Mouse (Mus musculus) liver, embryonic 14.5 days (tissue): Measurements from ENCODE around the gene Macf1. TPM values are rescaled to one million over a fixed set of nuclear protein-coding genes. Genes with fewer than 3 reads are reported as not detected.

Experiments used
- ATAC-seq: fragments of 200-750 bp; cut with Nextera tagmentation; 2 replicates; pipeline ENCODE4 v1.8.0; 2017; ENCODE audit warnings: moderate number of reproducible peaks, mild to moderate bottlenecking, moderate library complexity; ENCODE audit not compliant: insufficient read depth
- DNase-seq, 3 experiments: peaks; one replicate each; pipeline ENCODE4 v3.0.0-alpha.2; 2012 to 2013; ENCODE audit warnings: low read depth in 3 of 3, low spot score in 3 of 3
- H3K27ac ChIP-seq: fragments of 300-500 bp; sonication (generic); 2 replicates; pipeline ENCODE4 v1.5.1; 2014; ENCODE audit warnings: moderate library complexity, mild to moderate bottlenecking, control low read depth, inconsistent platforms
- H3K27me3 ChIP-seq: fragments of 300-500 bp; sonication (generic); 2 replicates; pipeline ENCODE4 v1.6.1; 2014; ENCODE audit warnings: mild to moderate bottlenecking, low read length, moderate library complexity; ENCODE audit not compliant: control insufficient read depth, insufficient read depth
- H3K36me3 ChIP-seq: fragments of 300-500 bp; sonication (generic); replicated peaks from 2 replicates; pipeline ENCODE4 v1.6.1; 2014; ENCODE audit warnings: low read depth; ENCODE audit not compliant: control insufficient read depth, insufficient read depth
- H3K4me1 ChIP-seq, 2 experiments: fragments of 200-500 bp in 1 of 2; fragments of 300-500 bp in 1 of 2; sonication (generic) in 1 of 2; replicated peaks; 2 replicates each; pipeline ENCODE4 v1.6.1; 2012 to 2014; ENCODE audit warnings: antibody characterized with exemption in 1 of 2, inconsistent platforms in 1 of 2, low read length in 1 of 2; ENCODE audit not compliant: control insufficient read depth in 2 of 2, insufficient read depth in 2 of 2
- H3K4me2 ChIP-seq: fragments of 300-500 bp; sonication (generic); 2 replicates; pipeline ENCODE4 v1.6.1; 2014; ENCODE audit warnings: low read depth, mild to moderate bottlenecking, control low read depth, moderate library complexity
- H3K4me3 ChIP-seq, 2 experiments: fragments of 200-500 bp in 1 of 2; fragments of 300-500 bp in 1 of 2; sonication (generic) in 1 of 2; 2 replicates each; pipeline ENCODE4 v1.5.1; 2012 to 2014; ENCODE audit warnings: low read depth in 2 of 2, low read length in 2 of 2, mild to moderate bottlenecking in 2 of 2, control low read depth in 1 of 2, inconsistent platforms in 1 of 2, moderate library complexity in 1 of 2; ENCODE audit not compliant: insufficient read depth in 1 of 2
- H3K9ac ChIP-seq: fragments of 300-500 bp; sonication (generic); replicated peaks from 2 replicates; pipeline ENCODE4 v1.6.1; 2014; ENCODE audit warnings: mild to moderate bottlenecking, control low read depth, moderate library complexity
- H3K9me3 ChIP-seq: fragments of 300-500 bp; sonication (generic); 2 replicates; pipeline ENCODE4 v1.6.1; 2016; ENCODE audit warnings: low read length, mixed read lengths; ENCODE audit not compliant: control insufficient read depth
- CTCF ChIP-seq: IDR thresholded peaks from 2 replicates; pipeline ENCODE4 v1.5.1; 2016; ENCODE audit warnings: antibody characterized with exemption, low read depth, control low read depth
- EP300 ChIP-seq: IDR thresholded peaks from 2 replicates; pipeline ENCODE4 v1.6.1; 2016; ENCODE audit warnings: antibody characterized with exemption, low read depth
- WGBS: fragments of 180-500 bp; shearing (Covaris S2); extraction: QIAGEN DNeasy Blood & Tissue Kit; methylation state at CpG from one replicate; pipeline ENCODE4 v1.1.7; 2014; ENCODE audit not compliant: insufficient replicate concordance; 5-methylcytosine and 5-hydroxymethylcytosine counted together
- polyA plus RNA-seq, 2 experiments: library from polyadenylated mRNA; depleted of rRNA in 1 of 2; stranded (reverse) in 1 of 2; unstranded in 1 of 2; fragments of >200 nt; fragmentation: Nextera tagmentation in 1 of 2; extraction: Ambion mirVana in 1 of 2; gene quantifications; 2 replicates each; pipeline versions ENCODE4 v1.2.1 to v1.2.3; 2012 to 2014

Macf1 gene
- polyA plus RNA-seq, 2 experiments: 13.4 to 15.1 TPM

DNA sequence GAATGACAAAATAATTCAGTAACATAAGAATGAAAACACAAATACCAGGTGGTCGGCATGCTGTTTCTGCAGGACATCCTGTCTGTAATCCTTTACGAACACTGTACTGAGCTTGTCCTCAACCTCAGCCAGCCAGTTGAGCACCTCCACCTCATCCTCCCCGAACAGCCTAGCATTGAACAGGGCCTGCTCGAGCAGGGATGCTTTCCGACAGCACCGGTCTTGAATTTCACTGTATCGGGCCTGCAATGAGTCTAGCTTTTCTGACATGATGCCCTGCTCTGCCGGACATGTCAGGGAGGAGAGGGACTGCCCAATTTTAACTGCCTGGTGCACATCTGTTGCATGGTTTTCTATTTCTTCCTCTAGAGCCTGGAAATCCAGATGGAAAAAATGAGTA is 287.1 kb downstream of the Macf1 start:
- peaks cover 28% of the 10 kb centered on the region for H3K36me3 ChIP-seq
- ATAC-seq (no peak), DNase-seq (no peak)

DNA sequence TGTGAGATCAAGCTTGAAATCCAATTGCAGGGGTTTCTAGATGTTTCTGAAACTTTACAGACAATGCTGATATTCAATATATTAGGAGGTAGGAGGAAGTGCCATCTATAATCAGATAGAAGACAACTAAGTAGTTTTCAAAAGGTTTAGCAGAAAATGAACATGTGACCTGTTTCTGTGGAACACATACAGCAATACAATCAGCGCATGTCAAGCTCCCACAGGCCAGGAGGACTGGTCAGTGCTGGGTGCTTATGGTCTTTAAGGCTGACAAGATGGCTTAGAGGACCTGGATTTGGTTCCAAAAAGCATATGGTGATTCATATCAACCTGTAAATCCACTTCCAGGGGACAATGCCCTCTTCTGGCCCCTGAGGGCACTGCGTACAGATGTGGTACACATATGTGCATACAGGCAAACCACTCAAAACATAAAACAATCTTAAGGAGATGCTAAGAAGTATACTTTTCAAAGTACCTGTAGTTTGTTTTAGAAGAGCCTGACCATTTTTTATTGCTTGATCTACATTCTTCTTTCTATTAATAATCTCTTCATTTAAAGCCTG is 288.6 kb downstream of the Macf1 start:
- DNase-seq: no peak
- H3K4me3 ChIP-seq: no peak overlapping the region

More for the DNA sequence above, 287.1 kb downstream of the Macf1 start:
- Histone ChIP-seq H3K4me2 (no peak overlapping the region), H3K9me3 (no peaks in the 10 kb centered on the region), H3K27ac (no peak overlapping the region), H3K4me3 (no peak overlapping the region), H3K9ac (no peak overlapping the region), H3K27me3 (no peaks in the 10 kb centered on the region), H3K4me1 (no peaks in the 10 kb centered on the region)
- TF ChIP-seq CTCF (no peak), EP300 (no peak)
- WGBS: 86% methylated on average over 8 of the region's 8 CpGs

DNA sequence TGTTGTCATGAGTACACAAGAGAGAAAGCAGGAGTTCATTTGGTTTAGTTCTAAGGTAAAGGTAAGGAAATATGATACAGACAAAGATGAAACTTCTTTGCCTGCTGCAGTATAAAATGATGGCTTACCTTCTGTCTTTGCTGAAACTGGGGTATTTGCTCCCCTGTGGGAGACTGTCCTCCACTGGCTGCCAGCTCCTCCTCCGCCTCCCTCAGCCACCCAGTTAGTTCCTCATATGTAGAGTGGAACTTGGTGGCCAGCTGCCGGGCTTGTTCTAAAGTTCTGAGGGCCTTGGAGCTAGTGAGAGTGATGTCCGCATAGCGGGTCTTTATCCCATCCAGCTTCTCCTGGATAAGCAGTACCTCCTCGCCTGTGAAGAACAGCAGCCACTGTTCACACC is 289.3 kb downstream of the Macf1 start:
- DNase-seq (no peak), ATAC-seq (no peak)
- Histone ChIP-seq H3K27ac (no peak overlapping the region), H3K4me1 (no peaks in the 10 kb centered on the region), H3K4me3 (no peak overlapping the region), H3K4me2 (no peak overlapping the region), H3K9ac (no peak overlapping the region), H3K9me3 (no peaks in the 10 kb centered on the region), H3K27me3 (no peaks in the 10 kb centered on the region), H3K36me3 (peaks cover 28% of the 10 kb centered on the region)
- TF ChIP-seq CTCF (no peak), EP300 (no peak)
- WGBS: 73% methylated on average over 5 of the region's 5 CpGs

More for the DNA sequence above, 288.6 kb downstream of the Macf1 start:
- 86% methylated on average over 2 of the region's 2 CpGs for WGBS
- no peak overlapping the region for H3K27ac ChIP-seq
- no peak for ATAC-seq
- H3K27me3 ChIP-seq: no peaks in the 10 kb centered on the region
- H3K9ac ChIP-seq: no peak overlapping the region
- H3K9me3 ChIP-seq: no peaks in the 10 kb centered on the region
- TF ChIP-seq CTCF (peak; percentile 45; the same call in 1 of the 2 replicates), EP300 (no peak)
- no peak overlapping the region for H3K4me2 ChIP-seq
- H3K4me1 ChIP-seq: no peaks in the 10 kb centered on the region
- peaks cover 28% of the 10 kb centered on the region for H3K36me3 ChIP-seq

DNA sequence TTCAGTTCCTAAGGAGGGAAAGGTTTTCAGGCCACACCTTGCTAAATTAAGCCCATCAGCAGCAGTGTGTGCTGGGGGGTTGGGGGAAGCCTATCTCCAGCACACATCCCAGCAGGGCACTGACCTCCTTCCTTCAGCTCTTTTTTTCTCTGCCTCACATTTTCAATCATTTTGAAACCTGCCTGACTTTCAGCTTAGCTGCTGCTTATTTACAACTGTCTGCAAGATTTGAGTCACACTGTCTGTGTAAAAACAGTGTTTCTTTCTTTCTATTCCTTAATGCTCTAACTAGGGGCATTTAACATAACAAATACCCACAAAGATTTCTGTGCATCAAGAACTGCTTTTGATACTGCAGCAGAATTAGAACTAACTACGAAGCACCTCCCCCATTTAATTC is 289.9 kb downstream of the Macf1 start:
- Histone ChIP-seq H3K27ac (no peak overlapping the region), H3K27me3 (no peaks in the 10 kb centered on the region), H3K36me3 (peaks cover 28% of the 10 kb centered on the region), H3K9ac (no peak overlapping the region), H3K9me3 (no peaks in the 10 kb centered on the region), H3K4me2 (no peak overlapping the region), H3K4me1 (no peaks in the 10 kb centered on the region), H3K4me3 (no peak overlapping the region)
- no peak for ATAC-seq
- no peak for TF ChIP-seq CTCF
- DNase-seq: no peak
- 74% methylated on average over 1 of the region's 1 CpGs for WGBS

DNA sequence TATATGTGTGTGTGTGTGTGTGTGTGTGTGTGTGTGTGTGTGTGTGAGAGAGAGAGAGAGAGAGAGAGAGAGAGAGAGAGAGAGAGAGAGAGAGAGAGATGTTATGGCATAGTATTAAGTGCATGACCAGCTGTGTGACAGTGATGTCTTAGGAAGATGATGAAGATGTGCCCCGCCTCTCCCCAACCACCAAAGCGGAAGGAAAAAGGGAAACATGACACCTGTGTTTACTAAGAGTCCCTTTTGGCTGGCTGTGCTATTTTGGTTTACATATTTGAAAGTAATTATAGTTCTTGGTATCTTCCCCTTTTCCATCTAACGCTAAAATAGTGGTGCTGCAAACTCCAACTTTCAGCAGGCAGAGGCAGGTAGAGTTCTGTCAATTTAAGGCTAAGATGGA is 291.2 kb downstream of the Macf1 start:
- Histone ChIP-seq H3K36me3 (peaks cover 31% of the 10 kb centered on the region), H3K27me3 (no peaks in the 10 kb centered on the region), H3K4me2 (no peak overlapping the region), H3K4me1 (no peaks in the 10 kb centered on the region), H3K27ac (no peak overlapping the region), H3K4me3 (no peak overlapping the region), H3K9ac (no peak overlapping the region), H3K9me3 (no peaks in the 10 kb centered on the region)
- TF ChIP-seq EP300: no peak
- no peak for TF ChIP-seq CTCF
- DNase-seq: no peak
- whole genome bisulfite sequencing: 83% methylated on average over 3 of the region's 3 CpGs
- ATAC-seq: no peak
